Mouse (Mus musculus) lung, postnatal 25 days (tissue): ENCODE data around the gene Xpo4.
"Not testable (repeated sequence)": the region's sequence is repeated elsewhere in the genome, so short reads cannot be mapped to it uniquely, and the experiment has no call there.

ENCODE experiments used
- DNase-seq: peaks from one replicate; pipeline ENCODE4 v3.0.0; 2022; ENCODE audit warnings: low spot score

Gene Xpo4

GRCm38 (mm10) chr14:57679958-57680535 is 14.8 kb upstream of the Xpo4 start:
- peak; percentile 87 for DNase-seq

GRCm38 (mm10) chr14:57679523-57679922 is 14.3 kb upstream of the Xpo4 start:
- DNase-seq: no peak

GRCm38 (mm10) chr14:57675481-57675880 is 10.3 kb upstream of the Xpo4 start:
- DNase-seq: no peak

GRCm38 (mm10) chr14:57665628-57665950 is 359 bp upstream of the Xpo4 start:
- no peak for DNase-seq

GRCm38 (mm10) chr14:57664311-57664821 is 864 bp downstream of the Xpo4 start:
- no peak for DNase-seq

- no peak for DNase-seq
These were observed 1.6 kb downstream of the Xpo4 start for GRCm38 (mm10) chr14:57663630-57664029.

GRCm38 (mm10) chr14:57658301-57658700 is 6.9 kb downstream of the Xpo4 start:
- DNase-seq: no peak

- no peak for DNase-seq
These were observed 7.7 kb downstream of the Xpo4 start for GRCm38 (mm10) chr14:57657500-57657899.

- not testable (repeated sequence) for DNase-seq
These were observed 8.7 kb downstream of the Xpo4 start for GRCm38 (mm10) chr14:57656519-57656918.

- DNase-seq: peak; percentile 2
These were observed 15.7 kb downstream of the Xpo4 start for GRCm38 (mm10) chr14:57649501-57649900.

GRCm38 (mm10) chr14:57646155-57646554 is 19.1 kb downstream of the Xpo4 start:
- no peak for DNase-seq

GRCm38 (mm10) chr14:57639153-57639552 is 26.1 kb downstream of the Xpo4 start:
- DNase-seq: no peak

GRCm38 (mm10) chr14:57634141-57634540 is 31.1 kb downstream of the Xpo4 start:
- DNase-seq: no peak

- DNase-seq: no peak
These were observed 35.6 kb downstream of the Xpo4 start for GRCm38 (mm10) chr14:57629595-57629994.

- DNase-seq: no peak
These were observed 42.3 kb downstream of the Xpo4 start for GRCm38 (mm10) chr14:57622934-57623333.

GRCm38 (mm10) chr14:57621699-57622098 is 43.5 kb downstream of the Xpo4 start:
- DNase-seq: no peak

GRCm38 (mm10) chr14:57620598-57621236 is 44.5 kb downstream of the Xpo4 start:
- no peak for DNase-seq

- DNase-seq: peak; percentile 83
These were observed 45.7 kb downstream of the Xpo4 start for GRCm38 (mm10) chr14:57619487-57619886.

- no peak for DNase-seq
These were observed 47.6 kb downstream of the Xpo4 start for GRCm38 (mm10) chr14:57617675-57618074.

- DNase-seq: peak; percentile 22
These were observed 48.8 kb downstream of the Xpo4 start for GRCm38 (mm10) chr14:57616339-57616965.

- DNase-seq: no peak
These were observed 49.4 kb downstream of the Xpo4 start for GRCm38 (mm10) chr14:57615828-57616227.

- no peak for DNase-seq
These were observed 54.2 kb downstream of the Xpo4 start for GRCm38 (mm10) chr14:57611034-57611433.

GRCm38 (mm10) chr14:57609816-57610329 is 55.4 kb downstream of the Xpo4 start:
- DNase-seq: no peak
